Mouse (Mus musculus): Measurements from ENCODE around the gene Trim3. TPM values are rescaled to one million over a fixed set of nuclear protein-coding genes. Genes with fewer than 3 reads are reported as not detected.

Trim3 gene
- polyA plus RNA-seq, 1 experiment from 2014 or later = 54.1 TPM

Other genes with a start within 250 kb of the Trim3 start
- 41.8 and 46.2 TPM in 2 replicates for gene Fam160a2, start 233.5 kb downstream of the Trim3 start, polyA plus RNA-seq (2016; fragmentation: Nextera tagmentation; extraction: Ambion mirVana)
- 0.17 TPM in 1 of 2 replicates, not detected in the other for gene Cnga4, start 229.0 kb downstream of the Trim3 start, polyA plus RNA-seq (2016; fragmentation: Nextera tagmentation; extraction: Ambion mirVana)
- 0.17 and 0.29 TPM in 2 replicates for gene Cckbr, start 207.8 kb downstream of the Trim3 start, polyA plus RNA-seq (2016; fragmentation: Nextera tagmentation; extraction: Ambion mirVana)
- 28.0 and 36.3 TPM in 2 replicates for gene Cavin3, start 151.3 kb downstream of the Trim3 start, polyA plus RNA-seq (2016; fragmentation: Nextera tagmentation; extraction: Ambion mirVana)
- gene Smpd1, start 79.2 kb downstream of the Trim3 start, polyA plus RNA-seq (2016; fragmentation: Nextera tagmentation; extraction: Ambion mirVana) = 48.5 and 51.1 TPM in 2 replicates
- gene Apbb1, start 51.9 kb downstream of the Trim3 start, polyA plus RNA-seq (2016; fragmentation: Nextera tagmentation; extraction: Ambion mirVana) = 166 TPM in 2 replicates
- 0.27 and 0.35 TPM in 2 replicates for gene Hpx, start 33.4 kb downstream of the Trim3 start, polyA plus RNA-seq (2016; fragmentation: Nextera tagmentation; extraction: Ambion mirVana)
- 135 and 143 TPM in 2 replicates for gene Timm10b, start 6.5 kb upstream of the Trim3 start, polyA plus RNA-seq (2016; fragmentation: Nextera tagmentation; extraction: Ambion mirVana)
- 71.4 and 79.3 TPM in 2 replicates for gene Arfip2, start 6.8 kb upstream of the Trim3 start, polyA plus RNA-seq (2016; fragmentation: Nextera tagmentation; extraction: Ambion mirVana)
- 3.3 TPM in 2 replicates for gene Gm45799, start 7.0 kb upstream of the Trim3 start, polyA plus RNA-seq (2016; fragmentation: Nextera tagmentation; extraction: Ambion mirVana)
- gene Dnhd1, start 17.3 kb upstream of the Trim3 start, polyA plus RNA-seq (2016; fragmentation: Nextera tagmentation; extraction: Ambion mirVana) = 1.0 and 1.5 TPM in 2 replicates
- 200 and 212 TPM in 2 replicates for gene Ilk, start 103.0 kb upstream of the Trim3 start, polyA plus RNA-seq (2016; fragmentation: Nextera tagmentation; extraction: Ambion mirVana)
- gene Rrp8, start 103.8 kb upstream of the Trim3 start, polyA plus RNA-seq (2016; fragmentation: Nextera tagmentation; extraction: Ambion mirVana) = 40.1 and 41.7 TPM in 2 replicates
- gene Taf10, start 110.8 kb upstream of the Trim3 start, polyA plus RNA-seq (2016; fragmentation: Nextera tagmentation; extraction: Ambion mirVana) = 164 and 185 TPM in 2 replicates
- 44.4 and 56.7 TPM in 2 replicates for gene Tpp1, start 118.7 kb upstream of the Trim3 start, polyA plus RNA-seq (2016; fragmentation: Nextera tagmentation; extraction: Ambion mirVana)
- gene Dchs1, start 154.1 kb upstream of the Trim3 start, polyA plus RNA-seq (2016; fragmentation: Nextera tagmentation; extraction: Ambion mirVana) = 22.0 and 23.9 TPM in 2 replicates
- 220 and 231 TPM in 2 replicates for gene Mrpl17, start 177.5 kb upstream of the Trim3 start, polyA plus RNA-seq (2016; fragmentation: Nextera tagmentation; extraction: Ambion mirVana)

Measured in midbrain, embryonic 12.5 days (tissue).